Mouse (Mus musculus): ENCODE measurements around the gene Krtap4-6. TPM values are rescaled to one million over a fixed set of nuclear protein-coding genes. Genes with fewer than 3 reads are reported as not detected.

Gene Krtap4-6
- polyA plus RNA-seq, 1 experiment from 2014 or later: not detected

GRCm38 (mm10) chr11:99640926-99641325 is 24.8 kb downstream of the Krtap4-6 start:
- WGBS: 15% methylated on average over 1 of the region's 1 CpGs
- Histone ChIP-seq H3K4me1 (replicated peaks) (peaks cover 2% of the 10 kb centered on the region; the same call in 1 of the 2 replicates), H3K9me3 (no peaks in the 10 kb centered on the region), H3K36me3 (no peaks in the 10 kb centered on the region), H3K27ac (no peak overlapping the region), H3K4me2 (no peak overlapping the region), H3K4me3 (replicated peaks) (no peak overlapping the region), H3K27me3 (peaks cover 3% of the 10 kb centered on the region), H3K9ac (replicated peaks) (no peak overlapping the region)
- ATAC-seq (ENCODE audit: insufficient number of reproducible peaks, insufficient read depth, low FRiP score, low TSS enrichment, low read depth): no peak

- Histone ChIP-seq H3K27me3 (peaks cover 7% of the 10 kb centered on the region; the same call in 1 of the 2 replicates), H3K9ac (replicated peaks) (no peak overlapping the region), H3K9me3 (no peaks in the 10 kb centered on the region), H3K4me1 (replicated peaks) (peaks cover 2% of the 10 kb centered on the region; the same call in 1 of the 2 replicates), H3K4me2 (no peak overlapping the region), H3K4me3 (replicated peaks) (no peak overlapping the region), H3K36me3 (no peaks in the 10 kb centered on the region), H3K27ac (no peak overlapping the region)
- ATAC-seq (ENCODE audit: insufficient number of reproducible peaks, insufficient read depth, low FRiP score, low TSS enrichment, low read depth): no peak
- WGBS: 68% methylated on average over 1 of the region's 1 CpGs
Observed at GRCm38 (mm10) chr11:99637086-99637485, 28.7 kb downstream of the Krtap4-6 start.

GRCm38 (mm10) chr11:99634653-99635134 is 31.1 kb downstream of the Krtap4-6 start, which contains the start of gene Krtap4-2:
Gene Krtap4-2 (minus strand): TSS chr11:99635084.
- no peaks in the 10 kb centered on the region for H3K36me3 ChIP-seq
- H3K4me1 ChIP-seq (replicated peaks): no peaks in the 10 kb centered on the region
- H3K27ac ChIP-seq: no peak within 1 kb of the TSS
- peaks cover 7% of the 10 kb centered on the region; the same call in 1 of the 2 replicates for H3K27me3 ChIP-seq
- H3K4me3 ChIP-seq (replicated peaks): no peak within 1 kb of the TSS
- no peaks in the 10 kb centered on the region for H3K9me3 ChIP-seq
- no peak within 1 kb of the TSS for H3K4me2 ChIP-seq
- WGBS: 39% methylated on average over 8 of the region's 8 CpGs
- ATAC-seq (ENCODE audit: insufficient number of reproducible peaks, insufficient read depth, low FRiP score, low TSS enrichment, low read depth): no peak
- H3K9ac ChIP-seq (replicated peaks): no peak within 1 kb of the TSS

GRCm38 (mm10) chr11:99633293-99633692 is 32.5 kb downstream of the Krtap4-6 start:
- Histone ChIP-seq H3K27ac (no peak overlapping the region), H3K36me3 (no peaks in the 10 kb centered on the region), H3K4me2 (no peak overlapping the region), H3K9ac (replicated peaks) (no peak overlapping the region), H3K4me3 (replicated peaks) (no peak overlapping the region), H3K27me3 (peaks cover 7% of the 10 kb centered on the region; the same call in 1 of the 2 replicates), H3K9me3 (no peaks in the 10 kb centered on the region), H3K4me1 (replicated peaks) (no peaks in the 10 kb centered on the region)
- WGBS: 63% methylated on average over 2 of the region's 2 CpGs
- ATAC-seq (ENCODE audit: insufficient number of reproducible peaks, insufficient read depth, low FRiP score, low TSS enrichment, low read depth): no peak

GRCm38 (mm10) chr11:99630890-99631289 is 34.9 kb downstream of the Krtap4-6 start:
- no peaks in the 10 kb centered on the region for H3K9me3 ChIP-seq
- H3K4me2 ChIP-seq: no peak overlapping the region
- 75% methylated on average over 3 of the region's 3 CpGs for WGBS
- no peaks in the 10 kb centered on the region for H3K36me3 ChIP-seq
- H3K27ac ChIP-seq: no peak overlapping the region
- H3K9ac ChIP-seq (replicated peaks): no peak overlapping the region
- H3K27me3 ChIP-seq: 0 out of 2 replicates have a peak, but pooled peaks cover 7% of the 10 kb centered on the region
- no peak overlapping the region for H3K4me3 ChIP-seq (replicated peaks)
- no peaks in the 10 kb centered on the region for H3K4me1 ChIP-seq (replicated peaks)
- ATAC-seq (ENCODE audit: insufficient number of reproducible peaks, insufficient read depth, low FRiP score, low TSS enrichment, low read depth): no peak

- Histone ChIP-seq H3K4me1 (replicated peaks) (no peaks in the 10 kb centered on the region), H3K9me3 (no peaks in the 10 kb centered on the region), H3K4me3 (replicated peaks) (no peak within 1 kb of the TSS), H3K4me2 (no peak within 1 kb of the TSS), H3K9ac (replicated peaks) (no peak within 1 kb of the TSS), H3K27me3 (no peaks in the 10 kb centered on the region), H3K27ac (no peak within 1 kb of the TSS), H3K36me3 (no peaks in the 10 kb centered on the region)
- ATAC-seq (ENCODE audit: insufficient number of reproducible peaks, insufficient read depth, low FRiP score, low TSS enrichment, low read depth): no peak
- WGBS: 82% methylated on average over 4 of the region's 4 CpGs
Observed at GRCm38 (mm10) chr11:99628138-99628537, 37.6 kb downstream of the Krtap4-6 start, which contains the start of gene Krtap4-1. Gene Krtap4-1 (minus strand): TSS chr11:99628238.

- Histone ChIP-seq H3K4me1 (replicated peaks) (no peaks in the 10 kb centered on the region), H3K27me3 (no peaks in the 10 kb centered on the region), H3K9ac (replicated peaks) (no peak within 1 kb of the TSS), H3K9me3 (no peaks in the 10 kb centered on the region), H3K36me3 (no peaks in the 10 kb centered on the region), H3K4me2 (no peak within 1 kb of the TSS), H3K4me3 (replicated peaks) (no peak within 1 kb of the TSS), H3K27ac (no peak within 1 kb of the TSS)
- WGBS: 87% methylated on average over 2 of the region's 2 CpGs
- no peak for ATAC-seq (ENCODE audit: insufficient number of reproducible peaks, insufficient read depth, low FRiP score, low TSS enrichment, low read depth)
Observed at GRCm38 (mm10) chr11:99620335-99620734, 45.4 kb downstream of the Krtap4-6 start, which contains the start of gene Gm11562. Gene Gm11562 (minus strand): TSS chr11:99620435.

Other genes starting within 250 kb of the Krtap4-6 start
- not detected in 2 replicates for gene Krt12, start 243.7 kb downstream of the Krtap4-6 start, polyA plus RNA-seq (2016; fragmentation: Nextera tagmentation; extraction: Ambion mirVana)
- gene Krt20, start 227.8 kb downstream of the Krtap4-6 start, polyA plus RNA-seq (2016; fragmentation: Nextera tagmentation; extraction: Ambion mirVana): 0.18 and 0.42 TPM in 2 replicates
- gene Krt23, start 172.8 kb downstream of the Krtap4-6 start, polyA plus RNA-seq (2016; fragmentation: Nextera tagmentation; extraction: Ambion mirVana): 0.18 and 0.26 TPM in 2 replicates
- not detected in 2 replicates for gene Krt39, start 144.6 kb downstream of the Krtap4-6 start, polyA plus RNA-seq (2016; fragmentation: Nextera tagmentation; extraction: Ambion mirVana)
- gene Krt40, start 122.8 kb downstream of the Krtap4-6 start, polyA plus RNA-seq (2016; fragmentation: Nextera tagmentation; extraction: Ambion mirVana): not detected in 2 replicates
- not detected in 2 replicates for gene Krtap3-3, start 115.1 kb downstream of the Krtap4-6 start, polyA plus RNA-seq (2016; fragmentation: Nextera tagmentation; extraction: Ambion mirVana)
- not detected in 2 replicates for gene Krtap3-2, start 109.1 kb downstream of the Krtap4-6 start, polyA plus RNA-seq (2016; fragmentation: Nextera tagmentation; extraction: Ambion mirVana)
- not detected in 2 replicates for gene Gm11939, start 106.5 kb downstream of the Krtap4-6 start, polyA plus RNA-seq (2016; fragmentation: Nextera tagmentation; extraction: Ambion mirVana)
- gene Krtap3-1, start 99.3 kb downstream of the Krtap4-6 start, polyA plus RNA-seq (2016; fragmentation: Nextera tagmentation; extraction: Ambion mirVana): not detected in 2 replicates
- not detected in 2 replicates for gene Krtap1-5, start 84.9 kb downstream of the Krtap4-6 start, polyA plus RNA-seq (2016; fragmentation: Nextera tagmentation; extraction: Ambion mirVana)
- not detected in 2 replicates for gene Krtap1-4, start 82.3 kb downstream of the Krtap4-6 start, polyA plus RNA-seq (2016; fragmentation: Nextera tagmentation; extraction: Ambion mirVana)
- not detected in 2 replicates for gene Krtap1-3, start 74.6 kb downstream of the Krtap4-6 start, polyA plus RNA-seq (2016; fragmentation: Nextera tagmentation; extraction: Ambion mirVana)
- not detected in 2 replicates for gene Krtap9-3, start 67.9 kb downstream of the Krtap4-6 start, polyA plus RNA-seq (2016; fragmentation: Nextera tagmentation; extraction: Ambion mirVana)
- gene Gm11938, start 62.7 kb downstream of the Krtap4-6 start, polyA plus RNA-seq (2016; fragmentation: Nextera tagmentation; extraction: Ambion mirVana): not detected in 2 replicates
- not detected in 2 replicates for gene Gm11937, start 55.8 kb downstream of the Krtap4-6 start, polyA plus RNA-seq (2016; fragmentation: Nextera tagmentation; extraction: Ambion mirVana)
- gene Krtap2-4, start 51.1 kb downstream of the Krtap4-6 start, polyA plus RNA-seq (2016; fragmentation: Nextera tagmentation; extraction: Ambion mirVana): not detected in 2 replicates
- gene Gm11562, start 45.5 kb downstream of the Krtap4-6 start, polyA plus RNA-seq (2016; fragmentation: Nextera tagmentation; extraction: Ambion mirVana): not detected in 2 replicates
- not detected in 2 replicates for gene Krtap4-1, start 37.7 kb downstream of the Krtap4-6 start, polyA plus RNA-seq (2016; fragmentation: Nextera tagmentation; extraction: Ambion mirVana)
- gene Krtap4-2, start 30.9 kb downstream of the Krtap4-6 start, polyA plus RNA-seq (2016; fragmentation: Nextera tagmentation; extraction: Ambion mirVana): not detected in 2 replicates
- gene Krtap4-7, start 21.9 kb downstream of the Krtap4-6 start, polyA plus RNA-seq (2016; fragmentation: Nextera tagmentation; extraction: Ambion mirVana): not detected in 2 replicates
- not detected in 2 replicates for gene Gm11555, start 15.7 kb downstream of the Krtap4-6 start, polyA plus RNA-seq (2016; fragmentation: Nextera tagmentation; extraction: Ambion mirVana)
- gene Gm11563, start 7.0 kb downstream of the Krtap4-6 start, polyA plus RNA-seq (2016; fragmentation: Nextera tagmentation; extraction: Ambion mirVana): not detected in 2 replicates
- gene Gm14190, start 24.8 kb upstream of the Krtap4-6 start, polyA plus RNA-seq (2016; fragmentation: Nextera tagmentation; extraction: Ambion mirVana): not detected in 2 replicates
- gene Gm14180, start 68.3 kb upstream of the Krtap4-6 start, polyA plus RNA-seq (2016; fragmentation: Nextera tagmentation; extraction: Ambion mirVana): not detected in 2 replicates
- gene Gm11595, start 107.0 kb upstream of the Krtap4-6 start, polyA plus RNA-seq (2016; fragmentation: Nextera tagmentation; extraction: Ambion mirVana): not detected in 2 replicates
- gene Krtap4-8, start 114.7 kb upstream of the Krtap4-6 start, polyA plus RNA-seq (2016; fragmentation: Nextera tagmentation; extraction: Ambion mirVana): not detected in 2 replicates
- not detected in 2 replicates for gene Krtap4-9, start 119.2 kb upstream of the Krtap4-6 start, polyA plus RNA-seq (2016; fragmentation: Nextera tagmentation; extraction: Ambion mirVana)
- not detected in 2 replicates for gene Gm11596, start 127.5 kb upstream of the Krtap4-6 start, polyA plus RNA-seq (2016; fragmentation: Nextera tagmentation; extraction: Ambion mirVana)
- gene Gm11569, start 133.0 kb upstream of the Krtap4-6 start, polyA plus RNA-seq (2016; fragmentation: Nextera tagmentation; extraction: Ambion mirVana): not detected in 2 replicates
- gene Gm11554, start 138.5 kb upstream of the Krtap4-6 start, polyA plus RNA-seq (2016; fragmentation: Nextera tagmentation; extraction: Ambion mirVana): not detected in 2 replicates
- not detected in 2 replicates for gene Krtap4-13, start 143.9 kb upstream of the Krtap4-6 start, polyA plus RNA-seq (2016; fragmentation: Nextera tagmentation; extraction: Ambion mirVana)
- gene Gm11564, start 149.7 kb upstream of the Krtap4-6 start, polyA plus RNA-seq (2016; fragmentation: Nextera tagmentation; extraction: Ambion mirVana): not detected in 2 replicates
- not detected in 2 replicates for gene 2300003K06Rik, start 172.1 kb upstream of the Krtap4-6 start, polyA plus RNA-seq (2016; fragmentation: Nextera tagmentation; extraction: Ambion mirVana)
- gene Krtap4-16, start 185.6 kb upstream of the Krtap4-6 start, polyA plus RNA-seq (2016; fragmentation: Nextera tagmentation; extraction: Ambion mirVana): not detected in 2 replicates
- gene Gm11568, start 192.0 kb upstream of the Krtap4-6 start, polyA plus RNA-seq (2016; fragmentation: Nextera tagmentation; extraction: Ambion mirVana): not detected in 2 replicates
- not detected in 2 replicates for gene Gm11559, start 198.5 kb upstream of the Krtap4-6 start, polyA plus RNA-seq (2016; fragmentation: Nextera tagmentation; extraction: Ambion mirVana)
- not detected in 2 replicates for gene Krtap9-1, start 207.4 kb upstream of the Krtap4-6 start, polyA plus RNA-seq (2016; fragmentation: Nextera tagmentation; extraction: Ambion mirVana)
- not detected in 2 replicates for gene Gm11567, start 213.2 kb upstream of the Krtap4-6 start, polyA plus RNA-seq (2016; fragmentation: Nextera tagmentation; extraction: Ambion mirVana)
- not detected in 2 replicates for gene Krtap31-1, start 242.0 kb upstream of the Krtap4-6 start, polyA plus RNA-seq (2016; fragmentation: Nextera tagmentation; extraction: Ambion mirVana)
- not detected in 2 replicates for gene Gm11565, start 248.8 kb upstream of the Krtap4-6 start, polyA plus RNA-seq (2016; fragmentation: Nextera tagmentation; extraction: Ambion mirVana)